Mouse (Mus musculus) C2C12 (cell line): ENCODE results near the gene Ppp1r12b. TPM values are rescaled to one million over a fixed set of nuclear protein-coding genes. Genes with fewer than 3 reads are reported as not detected.

Experiments
- H3K27me3 ChIP-seq: one replicate; pipeline ENCODE4 v1.6.1; 2011; ENCODE audit not compliant: control insufficient read depth, insufficient read depth, insufficient read length
- H3K36me3 ChIP-seq: one replicate; pipeline ENCODE4 v1.6.1; 2011; ENCODE audit not compliant: control insufficient read depth, insufficient read depth
- H3K4me3 ChIP-seq: one replicate; pipeline ENCODE4 v1.5.1; 2011; ENCODE audit warnings: mild to moderate bottlenecking, control low read depth; ENCODE audit not compliant: poor library complexity, insufficient read depth, severe bottlenecking
- H3K79me2 ChIP-seq: one replicate; pipeline ENCODE4 v1.6.1; 2011; ENCODE audit not compliant: control insufficient read depth, insufficient read depth
- H3K79me3 ChIP-seq: one replicate; pipeline ENCODE4 v1.6.1; 2011; ENCODE audit warnings: low read depth, control low read depth
- H3ac ChIP-seq: one replicate; pipeline ENCODE3; 2011; ENCODE audit warnings: low read depth; ENCODE audit not compliant: control insufficient read depth, insufficient read length
- CEBPB ChIP-seq: IDR thresholded peaks from one replicate; pipeline ENCODE4 v1.6.1; 2011; ENCODE audit warnings: low read depth, mild to moderate bottlenecking, control low read depth, moderate library complexity
- CTCF ChIP-seq: IDR thresholded peaks from one replicate; pipeline ENCODE4 v1.5.1; 2011; ENCODE audit not compliant: control insufficient read depth, insufficient read depth, insufficient read length
- FOSL1 ChIP-seq: IDR thresholded peaks from one replicate; pipeline ENCODE4 v1.8.0; 2011; ENCODE audit warnings: mild to moderate bottlenecking, low read length; ENCODE audit not compliant: poor library complexity, insufficient read depth, severe bottlenecking
- MAX ChIP-seq: IDR thresholded peaks from one replicate; pipeline ENCODE4 v1.6.1; 2011; ENCODE audit warnings: mild to moderate bottlenecking, control low read depth
- MYOD1 ChIP-seq: IDR thresholded peaks from one replicate; pipeline ENCODE4 v1.6.1; 2011; ENCODE audit warnings: low read depth; ENCODE audit not compliant: control insufficient read depth, insufficient read length
- MYOG ChIP-seq: IDR thresholded peaks from one replicate; pipeline ENCODE4 v1.6.1; 2011; ENCODE audit not compliant: control insufficient read depth, insufficient read length; ENCODE audit errors: extremely low read depth
- USF1 ChIP-seq: IDR thresholded peaks from one replicate; pipeline ENCODE4 v1.6.1; 2011; ENCODE audit warnings: low read depth, mild to moderate bottlenecking, control low read depth, moderate library complexity
- polyA plus RNA-seq: library from polyadenylated mRNA; unstranded; fragments of >200 nt; fragmentation: generic; extraction: Trizol; gene quantifications from one replicate; pipeline ENCODE4 v1.2.1, GENCODE M21; 2012; ENCODE audit warnings: missing spikeins

Gene Ppp1r12b
- polyA plus RNA-seq, 1 experiment: 1.5 TPM

- Histone ChIP-seq H3K4me3 (no peak overlapping the region), H3K79me3 (no peaks in the 10 kb centered on the region), H3ac (no peak overlapping the region), H3K79me2 (no peaks in the 10 kb centered on the region), H3K36me3 (no peaks in the 10 kb centered on the region), H3K27me3 (peaks cover 28% of the 10 kb centered on the region)
- no peak for TF ChIP-seq CEBPB
- no peak for TF ChIP-seq MYOG
- no peak for TF ChIP-seq USF1
- TF ChIP-seq CTCF: no peak
- no peak for TF ChIP-seq FOSL1
- TF ChIP-seq MYOD1: no peak
- TF ChIP-seq MAX: no peak
These were observed 214.3 kb downstream of the Ppp1r12b start for GRCm38 (mm10) chr1:134741433-134741832.

- Histone ChIP-seq H3K79me2 (no peaks in the 10 kb centered on the region), H3K27me3 (peaks cover 19% of the 10 kb centered on the region), H3ac (no peak overlapping the region), H3K4me3 (no peak overlapping the region), H3K36me3 (no peaks in the 10 kb centered on the region), H3K79me3 (no peaks in the 10 kb centered on the region)
- TF ChIP-seq FOSL1: no peak
- TF ChIP-seq MYOG: no peak
- no peak for TF ChIP-seq MAX
- TF ChIP-seq USF1: no peak
- TF ChIP-seq CTCF: no peak
- TF ChIP-seq CEBPB: no peak
- TF ChIP-seq MYOD1: no peak
These were observed 218.3 kb downstream of the Ppp1r12b start for GRCm38 (mm10) chr1:134737463-134737862.

- peaks cover 31% of the 10 kb centered on the region for H3K27me3 ChIP-seq
- H3K79me2 ChIP-seq: no peaks in the 10 kb centered on the region
- H3K36me3 ChIP-seq: no peaks in the 10 kb centered on the region
- H3ac ChIP-seq: no peak overlapping the region
- no peak overlapping the region for H3K4me3 ChIP-seq
- H3K79me3 ChIP-seq: no peaks in the 10 kb centered on the region
- TF ChIP-seq FOSL1: no peak
- no peak for TF ChIP-seq MYOG
- no peak for TF ChIP-seq MYOD1
- no peak for TF ChIP-seq CTCF
- no peak for TF ChIP-seq CEBPB
- no peak for TF ChIP-seq MAX
- no peak for TF ChIP-seq USF1
These were observed 222.1 kb downstream of the Ppp1r12b start for GRCm38 (mm10) chr1:134733659-134734058.

- TF ChIP-seq MYOG (no peak), FOSL1 (no peak), MAX (no peak), CEBPB (no peak), MYOD1 (no peak)
- H3K79me3 ChIP-seq: no peaks in the 10 kb centered on the region
- no peaks in the 10 kb centered on the region for H3K36me3 ChIP-seq
These were observed 228.5 kb downstream of the Ppp1r12b start for GRCm38 (mm10) chr1:134727256-134727655.

GRCm38 (mm10) chr1:134726480-134726879, 229.3 kb downstream of the Ppp1r12b start:
- no peaks in the 10 kb centered on the region for H3K79me3 ChIP-seq
- H3ac ChIP-seq: no peak overlapping the region
- no peak overlapping the region for H3K4me3 ChIP-seq
- no peaks in the 10 kb centered on the region for H3K36me3 ChIP-seq
- H3K79me2 ChIP-seq: no peaks in the 10 kb centered on the region
- TF ChIP-seq USF1: no peak
- no peak for TF ChIP-seq MYOD1
- TF ChIP-seq FOSL1: no peak
- H3K27me3 ChIP-seq: peaks cover 53% of the 10 kb centered on the region

More at GRCm38 (mm10) chr1:134727256-134727655, 228.5 kb downstream of the Ppp1r12b start:
- H3K79me2 ChIP-seq: no peaks in the 10 kb centered on the region
- H3K27me3 ChIP-seq: peaks cover 53% of the 10 kb centered on the region
- H3K4me3 ChIP-seq: no peak overlapping the region
- H3ac ChIP-seq: no peak overlapping the region

- no peaks in the 10 kb centered on the region for H3K79me2 ChIP-seq
- H3ac ChIP-seq: no peak overlapping the region
- H3K4me3 ChIP-seq: no peak overlapping the region
- peaks cover 59% of the 10 kb centered on the region for H3K27me3 ChIP-seq
- no peaks in the 10 kb centered on the region for H3K79me3 ChIP-seq
- TF ChIP-seq MYOG (no peak), CTCF (peak; percentile 2), FOSL1 (no peak)
- H3K36me3 ChIP-seq: no peaks in the 10 kb centered on the region
These were observed 230.5 kb downstream of the Ppp1r12b start for GRCm38 (mm10) chr1:134725276-134725675.
